Mouse (Mus musculus) liver, embryonic 15.5 days (tissue): ENCODE data around the gene Gipc2. TPM values are rescaled to one million over a fixed set of nuclear protein-coding genes. Genes with fewer than 3 reads are reported as not detected.
"Not testable (repeated sequence)": the region's sequence is repeated elsewhere in the genome, so short reads cannot be mapped to it uniquely, and the experiment has no call there.

Experiments used
- ATAC-seq: fragments of 200-750 bp; cut with Nextera tagmentation; 2 replicates; pipeline ENCODE4 v1.8.0; 2017; ENCODE audit warnings: moderate number of reproducible peaks, mild to moderate bottlenecking, moderate library complexity; ENCODE audit not compliant: insufficient read depth
- H3K27ac ChIP-seq: fragments of 300-500 bp; sonication (generic); replicated peaks from 2 replicates; pipeline ENCODE4 v1.5.1; 2015; ENCODE audit warnings: mild to moderate bottlenecking, inconsistent platforms
- H3K27me3 ChIP-seq: fragments of 300-500 bp; sonication (generic); 2 replicates; pipeline ENCODE4 v1.6.1; 2015; ENCODE audit warnings: mild to moderate bottlenecking, inconsistent platforms
- H3K36me3 ChIP-seq: fragments of 300-500 bp; sonication (generic); replicated peaks from 2 replicates; pipeline ENCODE4 v1.6.1; 2015; ENCODE audit warnings: moderate library complexity, mild to moderate bottlenecking, inconsistent platforms
- H3K4me1 ChIP-seq: fragments of 300-500 bp; sonication (generic); replicated peaks from 2 replicates; pipeline ENCODE4 v1.6.1; 2015; ENCODE audit warnings: inconsistent platforms
- H3K4me2 ChIP-seq: fragments of 300-500 bp; sonication (generic); 2 replicates; pipeline ENCODE4 v1.6.1; 2015; ENCODE audit warnings: moderate library complexity, mild to moderate bottlenecking, inconsistent platforms
- H3K4me3 ChIP-seq: fragments of 300-500 bp; sonication (generic); replicated peaks from 2 replicates; pipeline ENCODE4 v1.5.1; 2015; ENCODE audit warnings: mild to moderate bottlenecking, inconsistent platforms
- H3K9ac ChIP-seq: fragments of 300-500 bp; sonication (generic); 2 replicates; pipeline ENCODE4 v1.6.1; 2015; ENCODE audit warnings: moderate library complexity, mild to moderate bottlenecking, inconsistent platforms
- H3K9me3 ChIP-seq: fragments of 300-500 bp; sonication (generic); replicated peaks from 2 replicates; pipeline ENCODE4 v1.6.1; 2016; ENCODE audit warnings: inconsistent platforms
- WGBS: fragments of 180-500 bp; shearing (Covaris S2); methylation state at CpG from one replicate; pipeline ENCODE4 v1.1.7; 2015; ENCODE audit warnings: mixed read lengths; ENCODE audit not compliant: insufficient replicate concordance; 5-methylcytosine and 5-hydroxymethylcytosine counted together
- polyA plus RNA-seq: library from polyadenylated mRNA; unstranded; fragments of >200 nt; fragmentation: Nextera tagmentation; extraction: Ambion mirVana; gene quantifications from 2 replicates; pipeline ENCODE4 v1.2.1, GENCODE M21; 2015

Gene Gipc2
- polyA plus RNA-seq, 1 experiment from 2014 or later, result 19.3 TPM

DNA sequence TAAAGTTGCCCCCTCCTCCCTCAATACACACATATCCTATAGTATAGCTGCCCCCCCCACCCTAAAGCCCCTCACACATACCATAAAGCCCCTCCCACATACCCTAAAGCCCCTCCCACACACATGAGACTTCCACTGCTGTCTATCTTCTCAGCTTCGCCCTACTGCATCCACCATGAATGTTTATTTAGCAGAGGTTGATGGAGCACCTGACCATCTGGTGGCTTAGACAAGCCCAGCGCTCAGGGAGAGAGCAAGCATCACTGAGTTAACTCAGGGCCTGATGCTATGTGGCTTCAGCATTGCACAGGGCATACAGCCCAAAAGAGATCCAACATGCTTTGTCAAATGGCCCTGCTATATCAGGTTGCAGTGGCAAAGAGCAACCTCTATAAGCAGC is 12.9 kb downstream of the Gipc2 start:
- Histone ChIP-seq H3K4me3 (no peak overlapping the region), H3K9me3 (no peaks in the 10 kb centered on the region), H3K27ac (peak overlapping the region; percentile 88), H3K27me3 (peaks cover 5% of the 10 kb centered on the region; the same call in 1 of the 2 replicates), H3K36me3 (no peaks in the 10 kb centered on the region), H3K4me2 (peak overlapping the region; percentile 67), H3K4me1 (peaks cover 64% of the 10 kb centered on the region), H3K9ac (peak overlapping the region; percentile 4; the same call in 1 of the 2 replicates)
- no peak for ATAC-seq
- WGBS, result 65% methylated on average over 2 of the region's 2 CpGs

DNA sequence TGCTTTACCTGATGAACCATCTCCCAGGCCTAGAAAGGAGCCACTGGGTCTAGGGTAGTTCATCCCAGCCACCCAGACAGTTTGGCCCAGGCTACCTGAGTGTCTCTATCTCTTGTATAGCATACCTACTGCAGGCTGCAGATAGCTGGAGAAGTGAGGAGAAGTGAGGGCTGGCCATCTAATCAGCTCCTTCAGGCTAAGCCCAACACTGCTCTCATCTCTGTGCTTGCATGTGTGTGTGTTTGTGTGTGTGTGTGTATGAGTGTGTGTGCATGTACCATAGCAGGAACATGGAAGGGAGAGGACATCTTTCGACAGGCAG is 13.6 kb downstream of the Gipc2 start:
- H3K4me2 ChIP-seq, result peak overlapping the region; percentile 67
- H3K27ac ChIP-seq, result peak overlapping the region; percentile 88
- no peaks in the 10 kb centered on the region for H3K36me3 ChIP-seq
- peaks cover 5% of the 10 kb centered on the region; the same call in 1 of the 2 replicates for H3K27me3 ChIP-seq
- peak overlapping the region; percentile 47; the same call in 1 of the 2 replicates for H3K9ac ChIP-seq
- peaks cover 64% of the 10 kb centered on the region for H3K4me1 ChIP-seq
- WGBS, result 50% methylated on average over 1 of the region's 1 CpGs
- peak; percentile 97 for ATAC-seq
- peak overlapping the region; percentile 35 for H3K4me3 ChIP-seq
- H3K9me3 ChIP-seq, result no peaks in the 10 kb centered on the region

DNA sequence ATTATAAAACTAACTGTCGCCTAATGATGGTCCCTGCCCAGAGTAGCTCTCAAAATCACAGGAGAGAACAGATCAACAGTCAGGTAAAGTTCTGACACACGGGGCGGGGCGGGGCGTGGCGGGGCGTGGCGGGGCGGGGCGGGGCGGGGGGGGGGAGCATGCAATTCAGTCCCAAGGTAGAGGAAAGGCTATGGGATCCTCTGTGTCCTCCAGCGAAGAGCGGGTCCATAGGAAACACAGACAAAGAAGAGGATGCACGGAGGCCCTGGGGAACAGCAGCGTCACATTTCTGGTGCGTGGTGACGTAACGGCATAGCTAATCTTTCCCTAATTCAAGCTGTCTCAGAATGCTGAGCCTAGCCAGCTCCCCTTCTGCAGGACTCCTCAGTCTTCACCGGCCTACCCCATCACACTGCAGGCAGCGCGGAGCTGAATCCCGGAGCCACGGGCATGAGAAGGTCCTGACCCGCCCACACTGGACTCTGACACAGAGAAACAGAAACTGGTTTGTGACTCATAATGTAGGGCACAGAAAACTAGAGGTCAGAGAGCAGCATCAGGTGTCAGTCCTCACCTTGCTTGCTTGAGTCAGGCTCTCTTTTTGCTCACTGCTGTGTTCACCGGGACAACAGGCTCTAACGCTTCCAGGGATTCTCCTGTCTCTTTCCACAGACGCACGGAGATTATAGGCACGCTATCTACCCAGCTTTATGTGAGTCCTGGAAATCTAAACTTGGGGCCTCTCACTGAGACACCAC is 14.1 kb downstream of the Gipc2 start:
- H3K9ac ChIP-seq, result peak overlapping the region; percentile 47; the same call in 1 of the 2 replicates
- WGBS, result 48% methylated on average over 29 of the region's 29 CpGs
- peak overlapping the region; percentile 35 for H3K4me3 ChIP-seq
- H3K27ac ChIP-seq, result peak overlapping the region; percentile 88
- peak overlapping the region; percentile 67 for H3K4me2 ChIP-seq
- H3K9me3 ChIP-seq, result no peaks in the 10 kb centered on the region
- ATAC-seq, result peak; percentile 54
- peaks cover 68% of the 10 kb centered on the region for H3K4me1 ChIP-seq
- peaks cover 5% of the 10 kb centered on the region; the same call in 1 of the 2 replicates for H3K27me3 ChIP-seq
- no peaks in the 10 kb centered on the region for H3K36me3 ChIP-seq

DNA sequence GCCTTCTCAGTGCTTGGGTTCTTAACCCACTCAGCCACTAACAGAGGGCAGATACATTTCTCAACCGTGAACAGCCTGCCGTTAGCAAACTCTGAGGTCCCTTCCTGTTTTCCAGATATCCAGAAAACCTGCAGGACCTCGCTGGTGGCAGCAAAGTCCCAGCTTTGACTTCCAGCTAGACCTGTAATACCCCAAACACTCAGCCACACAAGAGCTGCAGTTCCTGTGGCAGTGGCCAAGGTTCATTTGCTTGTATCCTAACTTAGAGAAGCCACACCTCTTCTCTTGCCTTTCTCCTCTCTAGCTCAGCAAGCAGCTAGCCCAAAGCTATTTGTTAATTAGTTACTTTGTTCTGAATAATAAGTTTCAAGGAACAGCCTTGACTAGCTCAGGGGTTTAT is 16.2 kb downstream of the Gipc2 start:
- 22% methylated on average over 3 of the region's 3 CpGs for WGBS
- Histone ChIP-seq H3K4me2 (0 out of 2 replicates have a peak overlapping the region, but pooled peaks have one; percentile 10), H3K36me3 (no peaks in the 10 kb centered on the region), H3K9me3 (no peaks in the 10 kb centered on the region), H3K4me1 (peaks cover 71% of the 10 kb centered on the region), H3K27ac (peak overlapping the region; percentile 66), H3K4me3 (no peak overlapping the region), H3K27me3 (peaks cover 14% of the 10 kb centered on the region; the same call in 1 of the 2 replicates), H3K9ac (no peak overlapping the region)
- ATAC-seq, result no peak

DNA sequence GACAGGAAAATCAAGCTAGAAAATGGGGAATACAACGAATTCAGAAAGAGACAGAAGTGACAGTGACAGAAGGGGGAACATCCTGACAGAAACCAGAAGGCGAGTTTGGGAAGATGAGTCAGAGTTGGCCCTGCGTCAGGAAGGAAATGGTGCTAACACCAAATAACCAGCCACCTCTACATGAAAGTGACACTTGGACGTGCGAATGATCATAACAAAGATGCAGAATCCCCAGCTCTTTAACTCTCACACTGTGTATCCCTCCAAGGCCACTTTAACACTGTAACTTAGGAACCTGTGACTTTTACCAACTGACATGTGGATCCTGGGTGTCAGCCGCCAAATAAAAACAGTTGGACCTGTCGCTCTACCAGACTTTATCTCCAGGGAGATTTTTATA is 16.6 kb downstream of the Gipc2 start:
- H3K4me1 ChIP-seq, result peaks cover 69% of the 10 kb centered on the region
- H3K9ac ChIP-seq, result no peak overlapping the region
- no peaks in the 10 kb centered on the region for H3K36me3 ChIP-seq
- H3K4me3 ChIP-seq, result no peak overlapping the region
- no peaks in the 10 kb centered on the region for H3K9me3 ChIP-seq
- no peak overlapping the region for H3K4me2 ChIP-seq
- no peak for ATAC-seq
- H3K27ac ChIP-seq, result peak overlapping the region; percentile 66
- 27% methylated on average over 7 of the region's 7 CpGs for WGBS
- peaks cover 18% of the 10 kb centered on the region; the same call in 1 of the 2 replicates for H3K27me3 ChIP-seq

DNA sequence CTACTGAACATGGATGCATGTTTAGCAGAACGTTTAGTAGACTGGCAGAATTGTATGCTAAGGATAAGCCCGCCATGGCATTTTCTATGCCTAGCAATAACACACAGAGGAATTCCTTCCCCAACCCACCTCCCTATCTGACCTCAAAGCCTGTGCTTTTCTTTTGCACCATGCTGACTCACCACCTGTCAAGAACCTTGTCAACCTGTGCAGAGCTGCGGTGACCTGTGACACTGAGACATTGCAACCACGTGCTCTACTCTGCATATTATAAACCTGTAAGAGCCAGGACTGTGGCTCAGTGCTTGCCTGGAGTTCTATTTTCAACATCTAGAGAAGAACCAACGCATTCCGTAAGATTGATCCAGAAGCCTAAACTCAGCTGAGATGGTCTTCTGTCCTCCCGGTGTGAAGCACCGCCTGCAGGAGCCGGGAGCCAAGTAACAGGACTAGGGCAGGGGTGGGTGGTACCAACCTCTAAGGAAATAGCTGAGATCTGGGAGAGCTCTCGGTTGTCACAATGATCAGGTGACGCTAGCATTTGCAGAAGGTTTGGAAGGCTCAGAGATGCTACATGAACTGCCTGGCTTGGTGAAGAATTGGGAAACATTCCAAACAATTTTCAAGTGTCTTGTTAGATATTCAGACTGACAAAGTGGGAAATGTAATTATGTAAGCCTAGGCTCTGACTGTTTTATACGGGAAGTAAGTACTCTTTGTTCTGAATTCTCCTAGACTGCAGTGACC is 18.8 kb downstream of the Gipc2 start:
- Histone ChIP-seq H3K36me3 (no peaks in the 10 kb centered on the region), H3K27me3 (peaks cover 18% of the 10 kb centered on the region; the same call in 1 of the 2 replicates), H3K9me3 (no peaks in the 10 kb centered on the region), H3K27ac (no peak overlapping the region), H3K9ac (no peak overlapping the region), H3K4me1 (peaks cover 47% of the 10 kb centered on the region), H3K4me3 (no peak overlapping the region), H3K4me2 (no peak overlapping the region)
- no peak for ATAC-seq
- WGBS, result 52% methylated on average over 12 of the region's 12 CpGs

DNA sequence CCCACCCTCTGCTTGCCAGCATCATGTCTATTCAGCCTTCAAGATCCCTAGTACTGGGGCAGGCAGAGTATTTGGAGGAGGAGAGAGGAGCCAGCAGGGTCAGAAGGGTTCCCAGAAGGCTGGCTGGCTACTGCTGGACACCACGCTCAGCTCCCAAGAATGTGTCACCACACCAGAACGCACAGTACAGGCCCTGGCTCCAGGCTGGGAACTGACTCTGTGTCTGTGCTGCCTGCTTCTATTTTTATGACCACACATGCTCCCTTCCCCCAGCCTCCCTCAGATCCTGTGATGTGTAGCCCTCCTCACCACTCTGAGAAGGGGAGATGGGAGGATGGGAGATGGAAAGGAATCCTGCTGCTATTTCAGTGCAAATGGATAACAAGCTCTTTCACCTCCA is 20.8 kb downstream of the Gipc2 start:
- H3K27ac ChIP-seq, result no peak overlapping the region
- H3K4me3 ChIP-seq, result no peak overlapping the region
- no peaks in the 10 kb centered on the region for H3K9me3 ChIP-seq
- WGBS, result 51% methylated on average over 2 of the region's 2 CpGs
- H3K9ac ChIP-seq, result no peak overlapping the region
- no peaks in the 10 kb centered on the region for H3K36me3 ChIP-seq
- no peak overlapping the region for H3K4me2 ChIP-seq
- no peak for ATAC-seq
- H3K27me3 ChIP-seq, result peaks cover 18% of the 10 kb centered on the region; the same call in 1 of the 2 replicates
- H3K4me1 ChIP-seq, result peaks cover 27% of the 10 kb centered on the region

DNA sequence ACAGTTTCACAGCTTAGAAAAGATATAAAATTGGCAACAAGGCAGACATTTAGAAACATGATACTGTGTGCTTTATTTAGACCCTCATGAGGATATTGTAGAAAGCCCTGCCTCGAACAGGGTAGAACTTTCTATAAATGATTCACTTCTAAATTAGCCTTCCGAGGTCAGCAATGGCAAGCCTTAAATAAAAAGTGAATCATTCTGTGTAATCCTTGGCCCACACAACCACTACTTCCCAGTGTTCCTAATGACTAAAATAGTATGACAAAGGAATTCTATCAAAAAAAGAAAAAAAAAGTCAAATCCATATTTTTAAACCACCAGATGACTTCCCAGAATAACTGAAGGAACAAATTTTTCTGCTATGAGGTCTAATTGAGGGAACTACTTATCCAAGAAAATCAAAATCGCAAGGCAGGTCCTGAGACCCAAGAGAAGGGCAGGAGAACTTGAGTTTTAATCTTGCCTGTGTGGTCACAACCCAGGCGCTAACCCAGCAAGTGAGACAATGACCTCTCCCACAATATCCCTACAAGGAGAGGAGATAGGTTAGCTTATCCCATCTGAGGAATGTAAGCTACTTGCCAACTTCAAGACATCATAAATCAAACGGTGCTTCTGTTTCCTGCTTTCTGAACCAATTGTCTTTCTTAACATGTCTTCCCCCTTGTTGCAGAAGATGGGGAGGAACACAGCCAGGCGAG is 22.9 kb downstream of the Gipc2 start:
- ATAC-seq, result no peak
- 46% methylated on average over 6 of the region's 6 CpGs for WGBS

DNA sequence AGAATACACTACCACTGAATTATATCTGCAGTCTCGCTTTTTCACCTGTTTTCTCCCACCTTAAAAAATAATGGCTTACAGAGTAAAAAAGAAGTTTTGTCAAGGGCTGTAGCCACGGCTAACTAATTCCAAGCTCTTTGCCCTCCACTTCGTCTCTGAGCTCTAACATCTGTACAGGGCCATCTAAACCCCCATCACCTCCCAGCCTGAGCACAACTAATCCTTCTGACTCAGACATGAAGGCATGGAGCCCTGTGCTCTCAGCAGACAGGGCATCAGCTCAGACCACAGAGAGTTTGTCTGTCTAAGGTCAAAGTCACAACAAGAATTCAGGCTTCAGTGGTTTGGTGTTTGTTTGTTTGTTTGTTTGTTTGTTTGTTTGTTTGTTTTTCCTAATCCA is 23.9 kb downstream of the Gipc2 start:
- ATAC-seq, result no peak
- H3K27ac ChIP-seq, result no peak overlapping the region
- whole genome bisulfite sequencing, result 59% methylated on average over 3 of the region's 3 CpGs
- H3K4me1 ChIP-seq, result peaks cover 11% of the 10 kb centered on the region
- H3K4me2 ChIP-seq, result no peak overlapping the region
- H3K4me3 ChIP-seq, result no peak overlapping the region
- H3K9me3 ChIP-seq, result no peaks in the 10 kb centered on the region
- H3K27me3 ChIP-seq, result peaks cover 13% of the 10 kb centered on the region; the same call in 1 of the 2 replicates
- no peak overlapping the region for H3K9ac ChIP-seq
- no peaks in the 10 kb centered on the region for H3K36me3 ChIP-seq

More for the DNA sequence above, 22.9 kb downstream of the Gipc2 start:
- Histone ChIP-seq H3K36me3 (no peaks in the 10 kb centered on the region), H3K9me3 (no peaks in the 10 kb centered on the region), H3K27ac (no peak overlapping the region), H3K27me3 (peaks cover 13% of the 10 kb centered on the region; the same call in 1 of the 2 replicates), H3K4me3 (no peak overlapping the region), H3K4me1 (peaks cover 13% of the 10 kb centered on the region), H3K4me2 (no peak overlapping the region), H3K9ac (no peak overlapping the region)

DNA sequence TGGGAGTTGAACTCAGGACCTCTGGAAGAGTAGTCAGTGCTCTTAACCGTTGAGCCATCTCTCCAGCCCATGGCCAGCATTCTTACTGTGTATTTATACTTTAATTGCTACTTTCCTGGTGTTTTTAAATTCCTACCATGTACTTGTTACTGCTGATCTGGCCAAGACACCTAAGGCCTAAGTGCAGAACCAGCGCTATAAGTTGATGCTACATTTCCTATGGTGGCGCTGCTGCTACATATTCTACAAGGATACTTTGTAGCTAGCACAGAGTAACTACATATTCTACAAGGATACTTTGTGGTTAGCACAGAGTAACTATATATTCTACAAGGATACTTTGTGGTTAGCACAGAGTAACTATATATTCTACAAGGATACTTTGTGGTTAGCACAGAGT is 26.7 kb downstream of the Gipc2 start:
- H3K27ac ChIP-seq, H3K4me2 ChIP-seq, H3K4me1 ChIP-seq, H3K36me3 ChIP-seq, H3K4me3 ChIP-seq, H3K27me3 ChIP-seq, H3K9ac ChIP-seq, H3K9me3 ChIP-seq, ATAC-seq: not testable (repeated sequence)
- WGBS, result 84% methylated on average over 3 of the region's 3 CpGs

DNA sequence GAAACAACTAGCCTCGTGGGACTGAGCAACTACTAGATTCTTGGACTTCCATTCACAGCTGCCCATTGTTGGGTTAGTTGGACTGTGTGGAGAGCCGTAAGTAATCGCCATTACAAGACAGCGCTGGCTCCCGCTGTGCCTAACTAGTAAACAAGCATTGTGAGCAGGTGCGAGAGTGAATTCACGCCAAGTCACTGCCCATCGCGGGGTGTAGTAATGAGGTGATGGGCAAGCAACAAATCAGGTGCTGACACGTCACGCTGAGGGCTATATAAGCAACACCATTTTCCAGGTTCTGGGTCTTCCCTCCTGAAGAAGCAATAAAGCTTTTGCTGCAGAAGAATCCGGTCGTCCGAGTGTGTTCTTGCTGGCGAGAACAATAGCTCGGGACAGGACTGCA is 29.9 kb downstream of the Gipc2 start:
- 82% methylated on average over 16 of the region's 16 CpGs for WGBS
- not testable (repeated sequence) for ATAC-seq, H3K4me2 ChIP-seq, H3K9me3 ChIP-seq, H3K9ac ChIP-seq, H3K4me3 ChIP-seq, H3K27ac ChIP-seq, H3K36me3 ChIP-seq, H3K4me1 ChIP-seq, H3K27me3 ChIP-seq
